Mouse (Mus musculus): ENCODE data around the gene Olfr930. TPM values are rescaled to one million over a fixed set of nuclear protein-coding genes. Genes with fewer than 3 reads are reported as not detected.

The Olfr930 gene
- polyA plus RNA-seq (2015; fragmentation: Nextera tagmentation; extraction: Ambion mirVana): not detected in 2 replicates

GRCm38 (mm10) chr9:38929509-38929908, at the start of gene Olfr930:
Gene Olfr930 (plus strand): TSS chr9:38929809.
- H3K9me3 ChIP-seq (ENCODE audit: control insufficient read depth): no peaks in the 10 kb centered on the region
- no peaks in the 10 kb centered on the region for H3K36me3 ChIP-seq (ENCODE audit: control insufficient read depth, insufficient read depth)
- no peak within 1 kb of the TSS for H3K4me2 ChIP-seq (replicated peaks; ENCODE audit: low read depth)
- H3K27ac ChIP-seq (ENCODE audit: low read depth, low read length): no peak within 1 kb of the TSS
- no peaks in the 10 kb centered on the region for H3K4me1 ChIP-seq (replicated peaks; ENCODE audit: control insufficient read depth, insufficient read depth, low read length)
- no peaks in the 10 kb centered on the region for H3K27me3 ChIP-seq (replicated peaks; ENCODE audit: control insufficient read depth, insufficient read depth, low read length)
- H3K9ac ChIP-seq (ENCODE audit: low read depth, low read length): no peak within 1 kb of the TSS
- ATAC-seq: no peak
- TF ChIP-seq CTCF (IDR thresholded peaks at IDR 0.05; ENCODE audit: low read depth): no peak
- H3K4me3 ChIP-seq (ENCODE audit: low read depth, low read length): no peak within 1 kb of the TSS

GRCm38 (mm10) chr9:38953401-38954123, 24.0 kb downstream of the Olfr930 start:
- Histone ChIP-seq H3K4me2 (replicated peaks; ENCODE audit: low read depth) (0 out of 2 replicates have a peak overlapping the region, but pooled peaks have one; percentile 31), H3K4me1 (replicated peaks; ENCODE audit: control insufficient read depth, insufficient read depth, low read length) (no peaks in the 10 kb centered on the region), H3K36me3 (ENCODE audit: control insufficient read depth, insufficient read depth) (no peaks in the 10 kb centered on the region), H3K4me3 (ENCODE audit: low read depth, low read length) (no peak overlapping the region), H3K9me3 (ENCODE audit: control insufficient read depth) (no peaks in the 10 kb centered on the region), H3K27ac (ENCODE audit: low read depth, low read length) (no peak overlapping the region), H3K9ac (ENCODE audit: low read depth, low read length) (no peak overlapping the region), H3K27me3 (replicated peaks; ENCODE audit: control insufficient read depth, insufficient read depth, low read length) (no peaks in the 10 kb centered on the region)
- WGBS: 43% methylated on average over 7 of the region's 7 CpGs
- ATAC-seq: no peak
- no peak for TF ChIP-seq CTCF (IDR thresholded peaks at IDR 0.05; ENCODE audit: low read depth)

GRCm38 (mm10) chr9:38954124-38954416, 24.5 kb downstream of the Olfr930 start:
- no peaks in the 10 kb centered on the region for H3K4me1 ChIP-seq (replicated peaks; ENCODE audit: control insufficient read depth, insufficient read depth, low read length)
- H3K4me3 ChIP-seq (ENCODE audit: low read depth, low read length): no peak overlapping the region
- 0 out of 2 replicates have a peak overlapping the region, but pooled peaks have one; percentile 31 for H3K4me2 ChIP-seq (replicated peaks; ENCODE audit: low read depth)
- ATAC-seq: no peak
- peak; percentile 44; the same call in 1 of the 2 replicates for TF ChIP-seq CTCF (IDR thresholded peaks at IDR 0.05; ENCODE audit: low read depth)
- H3K36me3 ChIP-seq (ENCODE audit: control insufficient read depth, insufficient read depth): no peaks in the 10 kb centered on the region
- no peaks in the 10 kb centered on the region for H3K9me3 ChIP-seq (ENCODE audit: control insufficient read depth)
- no peak overlapping the region for H3K27ac ChIP-seq (ENCODE audit: low read depth, low read length)
- 74% methylated on average over 4 of the region's 4 CpGs for WGBS
- no peak overlapping the region for H3K9ac ChIP-seq (ENCODE audit: low read depth, low read length)
- H3K27me3 ChIP-seq (replicated peaks; ENCODE audit: control insufficient read depth, insufficient read depth, low read length): no peaks in the 10 kb centered on the region

GRCm38 (mm10) chr9:38972013-38972412, 42.4 kb downstream of the Olfr930 start, which contains the start of gene Olfr933:
Gene Olfr933 (plus strand): TSS chr9:38972313.
- no peak within 1 kb of the TSS for H3K27ac ChIP-seq (ENCODE audit: low read depth, low read length)
- no peak for TF ChIP-seq CTCF (IDR thresholded peaks at IDR 0.05; ENCODE audit: low read depth)

More at GRCm38 (mm10) chr9:38972013-38972412, 42.4 kb downstream of the Olfr930 start, which contains the start of gene Olfr933:
- WGBS: 77% methylated on average over 4 of the region's 4 CpGs
- no peak within 1 kb of the TSS for H3K4me3 ChIP-seq (ENCODE audit: low read depth, low read length)
- H3K9me3 ChIP-seq (ENCODE audit: control insufficient read depth): no peaks in the 10 kb centered on the region
- H3K9ac ChIP-seq (ENCODE audit: low read depth, low read length): no peak within 1 kb of the TSS
- no peaks in the 10 kb centered on the region for H3K27me3 ChIP-seq (replicated peaks; ENCODE audit: control insufficient read depth, insufficient read depth, low read length)
- ATAC-seq: no peak
- no peak within 1 kb of the TSS for H3K4me2 ChIP-seq (replicated peaks; ENCODE audit: low read depth)
- no peaks in the 10 kb centered on the region for H3K36me3 ChIP-seq (ENCODE audit: control insufficient read depth, insufficient read depth)
- no peaks in the 10 kb centered on the region for H3K4me1 ChIP-seq (replicated peaks; ENCODE audit: control insufficient read depth, insufficient read depth, low read length)

Other genes starting within 250 kb of the Olfr930 start
- not detected in 2 replicates for gene Olfr919, start 226.1 kb upstream of the Olfr930 start, polyA plus RNA-seq (2015; fragmentation: Nextera tagmentation; extraction: Ambion mirVana)
- gene Vwa5a, start 211.5 kb upstream of the Olfr930 start, polyA plus RNA-seq (2015; fragmentation: Nextera tagmentation; extraction: Ambion mirVana): 13.7 and 14.0 TPM in 2 replicates
- 0.07 TPM in 2 replicates for gene Olfr920, start 177.5 kb upstream of the Olfr930 start, polyA plus RNA-seq (2015; fragmentation: Nextera tagmentation; extraction: Ambion mirVana)
- gene Olfr921, start 156.7 kb upstream of the Olfr930 start, polyA plus RNA-seq (2015; fragmentation: Nextera tagmentation; extraction: Ambion mirVana): not detected in 2 replicates
- gene Olfr922, start 115.2 kb upstream of the Olfr930 start, polyA plus RNA-seq (2015; fragmentation: Nextera tagmentation; extraction: Ambion mirVana): not detected in 2 replicates
- not detected in 2 replicates for gene Olfr923, start 103.3 kb upstream of the Olfr930 start, polyA plus RNA-seq (2015; fragmentation: Nextera tagmentation; extraction: Ambion mirVana)
- gene Olfr924, start 85.4 kb upstream of the Olfr930 start, polyA plus RNA-seq (2015; fragmentation: Nextera tagmentation; extraction: Ambion mirVana): not detected in 2 replicates
- not detected in 2 replicates for gene Olfr26, start 74.7 kb upstream of the Olfr930 start, polyA plus RNA-seq (2015; fragmentation: Nextera tagmentation; extraction: Ambion mirVana)
- gene Olfr926, start 52.7 kb upstream of the Olfr930 start, polyA plus RNA-seq (2015; fragmentation: Nextera tagmentation; extraction: Ambion mirVana): not detected in 2 replicates
- not detected in 2 replicates for gene Olfr933, start 42.5 kb downstream of the Olfr930 start, polyA plus RNA-seq (2015; fragmentation: Nextera tagmentation; extraction: Ambion mirVana)
- not detected in 2 replicates for gene Olfr934, start 58.5 kb downstream of the Olfr930 start, polyA plus RNA-seq (2015; fragmentation: Nextera tagmentation; extraction: Ambion mirVana)
- not detected in 2 replicates for gene Olfr935, start 69.9 kb downstream of the Olfr930 start, polyA plus RNA-seq (2015; fragmentation: Nextera tagmentation; extraction: Ambion mirVana)
- not detected in 2 replicates for gene Olfr146, start 93.6 kb downstream of the Olfr930 start, polyA plus RNA-seq (2015; fragmentation: Nextera tagmentation; extraction: Ambion mirVana)
- gene Olfr937, start 135.1 kb downstream of the Olfr930 start, polyA plus RNA-seq (2015; fragmentation: Nextera tagmentation; extraction: Ambion mirVana): not detected in 2 replicates
- gene Olfr938, start 149.1 kb downstream of the Olfr930 start, polyA plus RNA-seq (2015; fragmentation: Nextera tagmentation; extraction: Ambion mirVana): not detected in 2 replicates
- gene Olfr27, start 198.3 kb downstream of the Olfr930 start, polyA plus RNA-seq (2015; fragmentation: Nextera tagmentation; extraction: Ambion mirVana): not detected in 2 replicates
- gene Olfr943, start 236.5 kb downstream of the Olfr930 start, polyA plus RNA-seq (2015; fragmentation: Nextera tagmentation; extraction: Ambion mirVana): not detected in 2 replicates

Data from intestine, postnatal 0 days (tissue).